Mouse (Mus musculus): Measurements from ENCODE around the gene Hpcal1.

- no peak for TF ChIP-seq CTCF (IDR thresholded peaks at IDR 0.05; ENCODE audit: borderline replicate concordance, extremely low read depth, insufficient read depth, insufficient read length)
- no peak for TF ChIP-seq POLR2A (IDR thresholded peaks at IDR 0.05; ENCODE audit: borderline replicate concordance, extremely low read depth, insufficient read depth, insufficient read length, poor library complexity, severe bottlenecking)
These were observed 62.2 kb downstream of the Hpcal1 start for GRCm38 (mm10) chr12:17752828-17753227.
